Mouse (Mus musculus): Measurements from ENCODE around the gene Ccnt1.

The Ccnt1 gene

GRCm38 (mm10) chr15:98510438-98511385 is 60.0 kb downstream of the Ccnt1 start:
- DNase-seq (ENCODE audit: low spot score in 2 of 2): peak; percentile 63 to 81

- DNase-seq (ENCODE audit: low spot score in 2 of 2): no peak
Measured at GRCm38 (mm10) chr15:98509387-98509786, 61.3 kb downstream of the Ccnt1 start.

GRCm38 (mm10) chr15:98507321-98507720 is 63.4 kb downstream of the Ccnt1 start:
- DNase-seq (ENCODE audit: low spot score in 2 of 2): no peak

- DNase-seq (ENCODE audit: low spot score in 2 of 2): no peak
Measured at GRCm38 (mm10) chr15:98506253-98506957, 64.3 kb downstream of the Ccnt1 start.

- peak; percentile 41 to 81 for DNase-seq (ENCODE audit: low spot score in 2 of 2)
Measured at GRCm38 (mm10) chr15:98504514-98504913, 66.2 kb downstream of the Ccnt1 start.

- no peak for DNase-seq (ENCODE audit: low spot score in 2 of 2)
Measured at GRCm38 (mm10) chr15:98503317-98503716, 67.4 kb downstream of the Ccnt1 start.

- DNase-seq (ENCODE audit: low spot score in 2 of 2): no peak
Measured at GRCm38 (mm10) chr15:98497631-98498030, 73.1 kb downstream of the Ccnt1 start.

GRCm38 (mm10) chr15:98492102-98492501 is 78.6 kb downstream of the Ccnt1 start, which contains the start of gene Olfr279:
Gene Olfr279 (plus strand): TSS chr15:98492402.
- DNase-seq (ENCODE audit: low spot score in 2 of 2): no peak

- DNase-seq (ENCODE audit: low spot score in 2 of 2): no peak
Measured at GRCm38 (mm10) chr15:98491332-98491731, 79.4 kb downstream of the Ccnt1 start.
